Mouse (Mus musculus) limb, embryonic 11.5 days (tissue): ENCODE results near the gene Tle3. TPM values are rescaled to one million over a fixed set of nuclear protein-coding genes. Genes with fewer than 3 reads are reported as not detected.

Experiments
- ATAC-seq: fragments of 200-750 bp; cut with Nextera tagmentation; 2 replicates; pipeline ENCODE4 v1.8.0; 2017; ENCODE audit warnings: low read depth; ENCODE audit not compliant: insufficient number of reproducible peaks, low FRiP score, low TSS enrichment
- DNase-seq: peaks from one replicate; pipeline ENCODE4 v3.0.0-alpha.2; 2015; ENCODE audit warnings: low spot score
- H3K27ac ChIP-seq: fragments of 300-500 bp; sonication (generic); replicated peaks from 2 replicates; pipeline ENCODE4 v1.5.1; 2014; ENCODE audit warnings: low read depth, mild to moderate bottlenecking, low read length
- H3K27me3 ChIP-seq: fragments of 300-500 bp; sonication (generic); 2 replicates; pipeline ENCODE4 v1.6.1; 2014; ENCODE audit warnings: mild to moderate bottlenecking, low read length, mixed read lengths; ENCODE audit not compliant: control insufficient read depth, insufficient read depth
- H3K36me3 ChIP-seq: fragments of 300-500 bp; sonication (generic); 2 replicates; pipeline ENCODE4 v1.6.1; 2014; ENCODE audit warnings: mild to moderate bottlenecking, low read length, moderate library complexity, mixed read lengths; ENCODE audit not compliant: control insufficient read depth, insufficient read depth
- H3K4me1 ChIP-seq: fragments of 300-500 bp; sonication (generic); 2 replicates; pipeline ENCODE4 v1.6.1; 2014; ENCODE audit warnings: low read length, mixed read lengths; ENCODE audit not compliant: control insufficient read depth, insufficient read depth
- H3K4me2 ChIP-seq: fragments of 300-500 bp; sonication (generic); 2 replicates; pipeline ENCODE4 v1.6.1; 2014; ENCODE audit warnings: low read depth, mild to moderate bottlenecking, moderate library complexity; ENCODE audit not compliant: severe bottlenecking
- H3K4me3 ChIP-seq: fragments of 300-500 bp; sonication (generic); 2 replicates; pipeline ENCODE4 v1.5.1; 2014; ENCODE audit warnings: low read depth, low read length
- H3K9ac ChIP-seq: fragments of 300-500 bp; sonication (generic); 2 replicates; pipeline ENCODE4 v1.6.1; 2014; ENCODE audit warnings: mild to moderate bottlenecking, low read length
- H3K9me3 ChIP-seq: fragments of 300-500 bp; sonication (generic); 2 replicates; pipeline ENCODE4 v1.6.1; 2016; ENCODE audit warnings: low read length; ENCODE audit not compliant: control insufficient read depth
- WGBS: fragments of 180-500 bp; shearing (Covaris S2); extraction: QIAGEN DNeasy Blood & Tissue Kit; methylation state at CpG from one replicate; pipeline ENCODE4 v1.1.7; 2014; 5-methylcytosine and 5-hydroxymethylcytosine counted together
- polyA plus RNA-seq: library from polyadenylated mRNA; unstranded; fragments of >200 nt; fragmentation: Nextera tagmentation; extraction: Ambion mirVana; gene quantifications from 2 replicates; pipeline ENCODE4 v1.2.1, GENCODE M21; 2014

Tle3 gene
- polyA plus RNA-seq, 1 experiment from 2014 or later = 42.8 TPM

GRCm38 (mm10) chr9:61388689-61389403 is 16.7 kb downstream of the Tle3 start:
- no peak overlapping the region for H3K4me3 ChIP-seq
- H3K36me3 ChIP-seq = peaks cover 16% of the 10 kb centered on the region
- H3K9ac ChIP-seq = no peak overlapping the region
- ATAC-seq = no peak
- H3K27me3 ChIP-seq = no peaks in the 10 kb centered on the region
- no peak overlapping the region for H3K27ac ChIP-seq
- no peaks in the 10 kb centered on the region for H3K9me3 ChIP-seq
- no peak for DNase-seq
- peaks cover 39% of the 10 kb centered on the region for H3K4me1 ChIP-seq
- H3K4me2 ChIP-seq = no peak overlapping the region
- 83% methylated on average over 14 of the region's 14 CpGs for WGBS

- Histone ChIP-seq H3K4me2 (no peak overlapping the region), H3K4me1 (peaks cover 34% of the 10 kb centered on the region), H3K27ac (no peak overlapping the region), H3K27me3 (no peaks in the 10 kb centered on the region), H3K9ac (no peak overlapping the region), H3K4me3 (no peak overlapping the region), H3K36me3 (peaks cover 17% of the 10 kb centered on the region), H3K9me3 (no peaks in the 10 kb centered on the region)
- ATAC-seq (no peak), DNase-seq (no peak)
- 86% methylated on average over 7 of the region's 7 CpGs for WGBS
These were observed 17.2 kb downstream of the Tle3 start for GRCm38 (mm10) chr9:61389404-61389701.

GRCm38 (mm10) chr9:61391570-61392337 is 19.6 kb downstream of the Tle3 start:
- H3K36me3 ChIP-seq = peaks cover 20% of the 10 kb centered on the region
- H3K9me3 ChIP-seq = no peaks in the 10 kb centered on the region
- ATAC-seq (no peak), DNase-seq (no peak)
- H3K9ac ChIP-seq = no peak overlapping the region
- H3K4me1 ChIP-seq = peaks cover 19% of the 10 kb centered on the region; the same call in 1 of the 2 replicates
- no peaks in the 10 kb centered on the region for H3K27me3 ChIP-seq
- WGBS = 68% methylated on average over 5 of the region's 5 CpGs
- H3K27ac ChIP-seq = no peak overlapping the region
- H3K4me3 ChIP-seq = no peak overlapping the region
- no peak overlapping the region for H3K4me2 ChIP-seq

GRCm38 (mm10) chr9:61392338-61392620 is 20.1 kb downstream of the Tle3 start:
- DNase-seq = no peak
- Histone ChIP-seq H3K4me2 (no peak overlapping the region), H3K4me3 (no peak overlapping the region), H3K9ac (no peak overlapping the region), H3K27ac (no peak overlapping the region), H3K9me3 (no peaks in the 10 kb centered on the region), H3K36me3 (peaks cover 18% of the 10 kb centered on the region), H3K27me3 (no peaks in the 10 kb centered on the region), H3K4me1 (peaks cover 19% of the 10 kb centered on the region; the same call in 1 of the 2 replicates)
- WGBS = 79% methylated on average over 6 of the region's 6 CpGs
- ATAC-seq = no peak

GRCm38 (mm10) chr9:61393161-61393560 is 21.0 kb downstream of the Tle3 start:
- no peak overlapping the region for H3K27ac ChIP-seq
- no peak overlapping the region for H3K4me3 ChIP-seq
- no peak for DNase-seq
- H3K9ac ChIP-seq = no peak overlapping the region
- H3K9me3 ChIP-seq = no peaks in the 10 kb centered on the region
- no peak overlapping the region for H3K4me2 ChIP-seq
- peaks cover 18% of the 10 kb centered on the region for H3K36me3 ChIP-seq
- no peaks in the 10 kb centered on the region for H3K27me3 ChIP-seq
- no peak for ATAC-seq
- H3K4me1 ChIP-seq = peaks cover 16% of the 10 kb centered on the region; the same call in 1 of the 2 replicates
- 82% methylated on average over 6 of the region's 6 CpGs for WGBS

- Histone ChIP-seq H3K9ac (no peak overlapping the region), H3K4me1 (peaks cover 16% of the 10 kb centered on the region; the same call in 1 of the 2 replicates), H3K9me3 (no peaks in the 10 kb centered on the region), H3K27me3 (no peaks in the 10 kb centered on the region), H3K36me3 (peaks cover 17% of the 10 kb centered on the region), H3K4me2 (no peak overlapping the region), H3K4me3 (no peak overlapping the region), H3K27ac (no peak overlapping the region)
- DNase-seq (no peak), ATAC-seq (no peak)
- 93% methylated on average over 5 of the region's 5 CpGs for WGBS
These were observed 21.7 kb downstream of the Tle3 start for GRCm38 (mm10) chr9:61393847-61394246.

- H3K4me2 ChIP-seq = no peak overlapping the region
- H3K27me3 ChIP-seq = no peaks in the 10 kb centered on the region
- peaks cover 16% of the 10 kb centered on the region; the same call in 1 of the 2 replicates for H3K4me1 ChIP-seq
- H3K4me3 ChIP-seq = no peak overlapping the region
- ATAC-seq (no peak), DNase-seq (no peak)
- H3K9ac ChIP-seq = no peak overlapping the region
- H3K9me3 ChIP-seq = no peaks in the 10 kb centered on the region
- H3K27ac ChIP-seq = no peak overlapping the region
- peaks cover 13% of the 10 kb centered on the region for H3K36me3 ChIP-seq
- WGBS = 92% methylated on average over 3 of the region's 3 CpGs
These were observed 22.9 kb downstream of the Tle3 start for GRCm38 (mm10) chr9:61395071-61395470.

- ATAC-seq (no peak), DNase-seq (no peak)
- Histone ChIP-seq H3K9ac (no peak overlapping the region), H3K4me2 (no peak overlapping the region), H3K4me1 (peaks cover 13% of the 10 kb centered on the region; the same call in 1 of the 2 replicates), H3K27ac (no peak overlapping the region), H3K9me3 (no peaks in the 10 kb centered on the region), H3K4me3 (no peak overlapping the region), H3K36me3 (peaks cover 13% of the 10 kb centered on the region; the same call in 1 of the 2 replicates), H3K27me3 (no peaks in the 10 kb centered on the region)
- WGBS = 32% methylated on average over 13 of the region's 13 CpGs
These were observed 24.3 kb downstream of the Tle3 start for GRCm38 (mm10) chr9:61396474-61396873.
